Mouse (Mus musculus): ENCODE results near the gene Prdx2. TPM values are rescaled to one million over a fixed set of nuclear protein-coding genes. Genes with fewer than 3 reads are reported as not detected.

Prdx2 gene
- total RNA-seq, 2 experiments from 2014 or later, result 417 to 431 TPM

- no peak for DNase-seq (ENCODE audit: low spot score in 2 of 2)
Measured at GRCm38 (mm10) chr8:84977435-84978247, 8.3 kb downstream of the Prdx2 start.

- peak; percentile 92 to 97 for DNase-seq (ENCODE audit: low spot score in 2 of 2)
Measured at GRCm38 (mm10) chr8:84978248-84978940, 9.0 kb downstream of the Prdx2 start, which contains the start of gene Junb. Gene Junb (minus strand): TSS chr8:84978718.

- peak; percentile 88 to 95 for DNase-seq (ENCODE audit: low spot score in 2 of 2)
Measured at GRCm38 (mm10) chr8:84979599-84980421, 10.4 kb downstream of the Prdx2 start.

- no peak for DNase-seq (ENCODE audit: low spot score in 2 of 2)
Measured at GRCm38 (mm10) chr8:84980622-84981358, 11.4 kb downstream of the Prdx2 start.

GRCm38 (mm10) chr8:84981644-84982498 is 12.5 kb downstream of the Prdx2 start:
- no peak for DNase-seq (ENCODE audit: low spot score in 2 of 2)

GRCm38 (mm10) chr8:84982499-84983011 is 13.2 kb downstream of the Prdx2 start:
- DNase-seq (ENCODE audit: low spot score in 2 of 2), result no peak

- no peak for DNase-seq (ENCODE audit: low spot score in 2 of 2)
Measured at GRCm38 (mm10) chr8:84984294-84985048, 15.1 kb downstream of the Prdx2 start.

GRCm38 (mm10) chr8:84985049-84985683 is 15.8 kb downstream of the Prdx2 start:
- DNase-seq (ENCODE audit: low spot score in 2 of 2), result no peak

- peak; percentile 90 to 92 for DNase-seq (ENCODE audit: low spot score in 2 of 2)
Measured at GRCm38 (mm10) chr8:84985684-84986378, 16.4 kb downstream of the Prdx2 start.

- DNase-seq (ENCODE audit: low spot score in 2 of 2), result no peak
Measured at GRCm38 (mm10) chr8:84986379-84986945, 17.1 kb downstream of the Prdx2 start.

GRCm38 (mm10) chr8:84987388-84987787 is 18.0 kb downstream of the Prdx2 start:
- no peak for DNase-seq (ENCODE audit: low spot score in 2 of 2)

GRCm38 (mm10) chr8:84987903-84988302 is 18.5 kb downstream of the Prdx2 start:
- DNase-seq (ENCODE audit: low spot score in 2 of 2), result no peak

- DNase-seq (ENCODE audit: low spot score in 2 of 2), result no peak
Measured at GRCm38 (mm10) chr8:84989311-84989731, 19.9 kb downstream of the Prdx2 start.

GRCm38 (mm10) chr8:84989810-84990209 is 20.4 kb downstream of the Prdx2 start:
- DNase-seq (ENCODE audit: low spot score in 2 of 2), result peak; percentile 90 to 92

- peak; percentile 96 to 98 for DNase-seq (ENCODE audit: low spot score in 2 of 2)
Measured at GRCm38 (mm10) chr8:84990349-84990748, 21.0 kb downstream of the Prdx2 start, which contains the start of gene Hook2. Gene Hook2 (plus strand): TSS chr8:84990603.

- DNase-seq (ENCODE audit: low spot score in 2 of 2), result no peak
Measured at GRCm38 (mm10) chr8:84990836-84991235, 21.4 kb downstream of the Prdx2 start.

GRCm38 (mm10) chr8:84994375-84994774 is 25.0 kb downstream of the Prdx2 start:
- no peak for DNase-seq (ENCODE audit: low spot score in 2 of 2)

Measured in layer of hippocampus, postnatal 14 days (tissue).